Mouse (Mus musculus) c-Kit-positive CD71-positive TER-119-negative erythroid progenitor cells, embryonic 14.5 days (primary cell): ENCODE results near the gene Cct8.
A peak's percentile ranks its signal among the peaks of the same experiment; 100 is the strongest.
"Not testable (repeated sequence)": the region's sequence is repeated elsewhere in the genome, so short reads cannot be mapped to it uniquely, and the experiment has no call there.

ENCODE experiments used
- DNase-seq: peaks from one replicate; pipeline ENCODE4 v3.0.0-alpha.2; 2013; ENCODE audit warnings: low read depth

Cct8 gene

DNA sequence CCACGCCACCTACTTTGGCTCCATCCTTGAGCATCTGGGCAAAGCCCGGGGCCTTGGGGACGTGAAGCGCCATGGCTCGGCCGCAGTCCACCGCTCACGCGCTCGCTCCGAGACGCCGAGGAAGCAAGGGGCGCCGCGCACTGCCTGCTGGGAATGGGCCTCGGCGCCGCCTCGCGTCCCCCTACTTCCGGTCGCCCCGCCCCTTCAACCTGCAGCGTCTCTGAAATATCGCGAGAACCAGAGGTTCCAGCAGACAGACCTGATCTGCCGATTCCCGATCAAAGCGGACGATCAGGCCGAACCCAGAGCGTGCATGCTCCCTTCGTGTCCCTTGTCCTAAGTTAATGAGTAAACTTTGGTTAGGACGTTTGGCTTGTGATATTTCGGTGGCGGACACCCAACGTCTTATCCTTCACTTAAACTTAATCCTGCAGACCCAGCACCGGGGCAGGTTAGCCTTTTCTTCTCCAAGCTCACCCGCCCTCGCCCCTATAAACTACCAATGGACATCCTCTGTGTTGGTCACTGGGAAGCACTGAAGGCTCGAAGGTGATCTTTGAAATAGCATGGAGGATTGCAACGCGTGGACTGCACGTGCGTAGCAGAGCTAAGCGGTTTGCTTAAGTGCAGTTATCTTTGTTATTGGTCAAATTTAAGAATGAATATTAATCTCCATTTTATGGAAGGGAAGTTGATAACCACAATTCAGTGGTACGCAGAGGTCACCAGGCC lies at the start of gene Cct8:
Cct8 (minus strand) TSS at position 158 of the 732 bp plus-strand sequence.
- DNase-seq, result peak; percentile 94

DNA sequence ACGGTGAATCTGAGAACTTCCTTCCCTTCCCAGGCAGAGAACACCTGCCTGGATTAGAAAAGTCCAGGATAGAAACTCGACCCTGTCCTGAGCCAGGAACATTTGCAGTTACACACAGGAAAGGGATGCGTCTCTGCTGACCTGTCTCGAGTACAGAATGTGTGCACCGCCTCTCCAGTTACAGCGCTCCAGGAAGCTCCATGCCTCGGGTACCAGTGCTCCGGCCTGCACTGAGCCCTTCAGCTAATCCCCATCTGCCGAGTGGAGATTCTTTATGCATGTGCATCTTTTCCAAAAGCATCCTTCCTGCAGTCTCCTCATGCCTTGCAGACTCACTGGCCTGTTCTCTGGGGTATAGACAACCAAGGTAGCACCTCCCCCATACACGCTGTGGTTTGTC lies 33.1 kb upstream of the Cct8 start:
- DNase-seq, result no peak

DNA sequence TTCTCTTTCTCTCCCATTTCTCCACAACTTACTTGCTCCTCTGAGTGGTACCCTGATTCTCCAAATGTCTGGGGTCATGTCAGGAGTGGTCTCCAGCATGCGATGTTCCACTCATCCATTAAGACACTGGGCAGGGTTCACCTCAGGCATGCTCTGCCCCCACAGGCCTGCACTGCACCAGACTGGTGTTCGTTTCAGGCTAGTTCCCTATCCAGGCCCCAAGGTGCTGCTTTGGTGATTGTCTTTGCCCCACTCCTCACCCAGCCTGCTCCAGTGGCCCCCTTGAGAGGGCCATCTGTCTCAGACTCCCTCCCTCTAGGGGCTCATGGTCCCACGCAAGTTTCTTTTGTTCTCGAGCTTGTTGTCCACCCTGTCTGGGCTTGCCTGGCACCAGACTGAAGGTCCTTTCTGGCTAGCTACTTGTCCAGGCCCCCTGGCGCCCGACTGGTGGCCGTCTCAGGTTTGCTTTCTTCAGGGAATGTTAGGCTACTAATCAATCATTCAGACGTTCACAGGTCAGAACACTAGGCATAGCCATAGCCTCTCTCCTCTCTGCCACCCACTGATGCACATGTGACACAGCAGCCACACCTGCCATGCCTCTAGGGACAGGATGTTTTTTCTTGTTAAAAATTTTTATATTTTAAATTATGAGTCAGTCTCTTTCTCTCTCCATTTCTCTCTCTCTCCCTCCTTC lies 32.0 kb upstream of the Cct8 start:
- DNase-seq, result no peak

DNA sequence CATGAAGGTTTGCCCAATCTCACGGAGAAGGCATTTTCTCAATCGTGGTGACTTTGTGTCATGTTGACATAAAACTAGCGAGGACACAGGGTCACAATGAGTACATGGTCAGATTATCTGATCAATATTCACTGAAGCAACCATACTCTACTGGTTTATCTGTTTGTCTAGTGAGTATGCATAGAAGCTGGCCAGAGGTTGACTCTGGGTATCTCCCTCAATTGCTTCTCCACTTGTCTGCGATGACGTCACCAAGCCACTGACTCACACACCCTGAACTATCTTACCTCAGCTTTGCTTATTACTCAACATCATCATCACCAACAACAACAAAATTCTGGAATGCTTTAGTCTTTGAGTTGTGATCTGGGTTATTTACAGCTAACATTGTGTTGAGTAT lies 28.6 kb upstream of the Cct8 start:
- DNase-seq, result no peak

DNA sequence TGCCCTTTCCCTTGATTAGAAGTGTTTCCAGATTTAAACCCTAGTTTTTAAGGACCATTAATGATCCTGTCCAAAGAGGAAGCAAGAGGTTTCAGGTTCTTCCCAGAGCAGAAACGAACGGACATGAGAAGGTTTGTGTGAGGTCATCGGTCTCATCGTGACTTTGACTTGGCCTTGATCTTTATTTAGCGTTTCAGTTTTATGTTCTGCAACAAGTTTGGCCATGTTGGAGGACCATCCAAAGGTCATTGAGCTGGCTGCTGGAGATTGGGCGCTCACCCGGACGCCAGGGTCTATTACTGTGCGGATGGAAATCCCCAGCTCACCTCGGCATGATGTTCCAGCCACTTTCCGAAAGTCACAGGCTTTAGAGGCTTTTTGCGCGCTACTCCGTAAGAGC lies 16.7 kb upstream of the Cct8 start:
- no peak for DNase-seq

DNA sequence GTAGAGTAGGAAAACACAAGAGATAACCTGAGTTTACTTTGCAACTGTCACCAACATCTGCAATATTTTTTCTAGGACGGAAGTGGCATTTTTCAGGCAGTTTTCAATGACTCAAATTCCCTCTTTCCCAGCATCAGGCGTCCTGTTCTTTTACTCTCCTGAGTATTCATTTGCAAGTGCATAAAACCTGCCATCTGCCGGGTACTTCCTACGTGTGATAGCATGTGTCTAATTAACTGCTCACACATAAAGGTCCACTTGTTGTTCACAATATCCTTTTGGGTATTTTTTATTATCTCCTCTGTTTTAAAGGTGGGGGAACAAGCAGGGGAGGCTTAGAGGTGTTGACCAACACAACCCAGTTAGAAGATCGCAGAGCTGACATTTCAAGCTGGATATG lies 16.0 kb upstream of the Cct8 start:
- no peak for DNase-seq

DNA sequence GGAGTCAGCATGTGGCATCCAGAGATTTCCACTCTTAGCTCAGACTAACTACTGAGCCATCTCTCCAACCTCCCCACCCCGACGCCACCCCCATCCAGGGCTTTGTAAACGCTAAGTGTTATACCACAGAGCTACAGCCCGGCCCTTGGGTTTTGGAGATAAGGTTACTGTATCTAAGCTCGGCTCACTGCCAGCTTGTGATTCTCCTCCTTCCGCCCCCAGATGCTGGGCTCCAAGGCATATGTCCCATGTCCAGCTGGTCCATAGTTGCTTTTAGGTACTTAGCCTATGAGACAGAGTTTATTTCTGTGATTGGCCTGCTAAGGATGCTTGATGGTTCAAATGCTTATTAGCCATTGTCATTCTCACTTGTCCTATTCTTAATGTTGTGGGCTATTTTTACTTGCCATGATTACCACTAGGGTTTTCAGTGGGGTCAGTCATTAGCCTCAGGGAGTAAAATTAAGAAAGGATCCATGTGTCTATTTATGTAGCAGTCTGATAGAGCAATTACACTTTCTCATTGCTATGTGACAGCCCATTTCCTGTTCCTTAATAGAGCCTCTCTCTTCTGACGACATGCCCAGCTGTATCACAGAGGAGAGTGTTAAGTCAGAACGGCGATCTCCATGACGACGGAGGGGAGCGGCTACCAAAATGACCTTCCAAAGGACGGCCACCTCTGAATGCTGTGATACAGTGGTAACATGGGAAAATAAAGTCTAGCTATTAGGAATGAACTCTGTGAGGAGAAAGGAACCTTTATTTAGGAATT lies 5.8 kb upstream of the Cct8 start:
- DNase-seq, result peak; percentile 51

DNA sequence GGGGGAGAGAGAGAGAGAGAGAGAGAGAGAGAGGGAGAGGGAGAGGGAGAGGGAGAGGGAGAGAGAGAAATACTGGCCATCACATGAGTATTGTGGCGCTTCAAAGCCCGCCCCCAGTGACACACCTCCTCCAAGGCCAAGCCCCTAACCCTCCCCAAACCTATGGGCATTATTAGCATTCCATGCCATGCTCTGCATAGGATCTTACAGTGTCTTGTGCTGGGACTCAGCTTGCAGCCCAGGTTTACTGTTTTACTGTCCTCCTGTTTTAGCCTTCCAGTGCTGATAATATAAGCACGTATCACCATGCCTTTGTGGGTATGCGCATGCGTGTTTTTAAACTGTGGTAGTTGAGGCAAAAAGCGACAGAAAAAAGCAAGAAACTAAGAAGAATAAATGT lies 3.9 kb upstream of the Cct8 start:
- no peak for DNase-seq

DNA sequence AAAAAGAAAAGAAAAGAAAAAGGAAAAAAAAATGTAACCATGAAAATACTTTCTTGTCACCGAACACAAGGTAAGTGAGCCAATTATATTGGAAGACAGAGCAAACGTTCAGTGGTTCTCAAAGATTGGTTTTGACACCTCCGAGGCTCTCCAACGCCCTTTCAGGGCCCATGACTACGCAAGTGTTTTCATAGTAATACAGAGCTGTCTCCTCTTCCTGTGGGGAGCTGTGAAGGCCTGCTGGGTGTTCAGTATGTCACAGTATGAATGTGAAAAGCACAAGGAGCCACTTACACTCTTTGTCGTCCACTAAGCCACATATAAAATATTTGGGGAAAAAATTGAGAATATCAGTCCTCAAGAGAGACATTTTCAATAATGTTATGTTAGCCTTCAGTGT lies 1.5 kb upstream of the Cct8 start:
- DNase-seq, result no peak

DNA sequence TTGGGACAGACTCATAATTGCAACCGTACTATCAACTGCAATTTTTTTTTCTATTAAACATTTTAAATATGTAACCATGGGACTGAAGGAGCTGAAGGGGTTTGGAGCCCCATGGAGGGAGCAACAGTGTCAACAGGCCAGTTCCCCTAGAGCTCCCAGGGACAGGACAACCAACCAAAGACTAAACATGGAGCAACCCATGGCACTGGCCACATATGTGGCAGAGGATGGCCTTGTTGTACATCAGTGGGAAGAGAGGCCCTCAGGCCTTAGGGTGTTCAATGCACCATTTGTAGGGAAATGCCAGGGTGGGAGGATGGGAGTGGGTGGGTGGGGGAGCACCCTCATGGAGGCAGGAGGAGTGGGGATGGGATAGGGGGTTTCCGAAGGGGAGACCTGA lies 1.1 kb upstream of the Cct8 start:
- no peak for DNase-seq

DNA sequence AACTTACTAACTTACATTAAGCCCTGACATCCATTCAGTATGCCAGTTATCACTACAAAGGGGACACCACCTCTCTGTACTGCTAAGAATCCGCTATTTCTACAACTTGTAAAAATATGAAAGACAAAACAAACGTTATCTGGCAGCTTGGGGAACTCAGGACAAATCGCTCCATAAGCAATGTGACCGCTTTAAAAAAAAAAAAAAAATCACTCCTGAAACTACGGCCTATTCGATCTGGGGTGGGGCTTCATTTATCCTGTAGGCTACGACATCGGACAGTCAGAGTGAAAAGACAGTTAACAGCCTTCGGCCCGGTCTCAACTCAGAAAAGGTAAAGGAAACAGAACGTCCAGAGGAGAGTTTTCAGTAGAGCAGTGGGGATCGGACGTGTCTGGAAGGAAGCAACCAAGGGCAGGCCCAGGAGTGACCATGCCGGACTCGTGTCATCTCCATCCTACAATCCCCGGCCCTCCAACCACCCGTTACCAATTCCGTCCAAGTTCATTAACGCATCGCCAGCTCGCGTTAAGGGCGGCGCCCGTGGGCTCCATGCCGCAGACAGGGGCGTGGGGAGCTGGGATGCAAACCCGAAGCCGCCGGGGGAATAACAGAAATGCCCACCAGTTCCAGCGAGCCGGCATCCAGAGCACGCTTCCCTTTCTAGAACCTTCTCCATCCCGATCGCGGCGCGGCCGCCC lies 568 bp downstream of the Cct8 start:
- DNase-seq, result peak; percentile 20

DNA sequence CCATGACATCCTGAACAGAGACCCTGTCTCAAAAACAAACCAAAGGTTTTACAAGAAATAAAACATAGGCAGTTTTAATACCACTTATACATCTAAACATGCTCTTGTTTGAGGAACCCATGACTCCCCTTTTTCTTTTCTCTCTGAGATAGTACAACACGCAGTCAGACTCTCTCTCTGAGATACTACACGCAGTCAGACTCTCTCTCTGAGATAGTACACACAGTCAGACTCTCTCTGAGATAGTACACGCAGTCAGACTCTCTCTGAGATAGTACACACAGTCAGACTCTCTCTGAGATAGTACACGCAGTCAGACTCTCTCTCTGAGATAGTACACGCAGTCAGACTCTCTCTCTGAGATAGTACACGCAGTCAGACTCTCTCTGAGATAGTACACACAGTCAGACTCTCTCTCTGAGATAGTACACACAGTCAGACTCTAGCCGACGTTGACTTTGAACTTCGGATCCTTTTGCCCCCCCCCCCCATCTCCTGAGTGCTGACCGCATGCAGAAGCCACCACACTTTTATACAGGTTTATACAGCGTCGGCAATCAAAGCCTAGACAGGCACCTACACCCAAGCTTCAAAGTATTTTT lies 3.4 kb downstream of the Cct8 start:
- not testable (repeated sequence) for DNase-seq

DNA sequence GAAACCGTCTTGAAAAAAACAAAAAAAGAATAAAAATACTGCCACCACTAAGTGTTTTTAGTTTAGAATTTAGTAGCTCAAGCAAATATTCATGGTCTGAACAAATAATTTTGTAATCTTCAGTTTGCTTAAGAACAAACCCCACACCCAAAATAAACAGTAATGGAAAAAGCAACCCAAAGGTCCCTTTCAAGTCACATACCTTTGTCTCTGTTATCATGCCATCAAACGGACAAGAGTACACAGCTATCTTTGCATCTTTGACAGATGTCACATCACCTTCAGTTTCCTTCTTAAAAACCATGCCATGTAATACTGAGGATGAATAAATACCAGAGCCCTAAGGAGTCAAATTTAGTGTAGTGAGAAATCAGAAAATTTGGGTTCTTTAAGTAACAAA lies 7.1 kb downstream of the Cct8 start:
- no peak for DNase-seq

DNA sequence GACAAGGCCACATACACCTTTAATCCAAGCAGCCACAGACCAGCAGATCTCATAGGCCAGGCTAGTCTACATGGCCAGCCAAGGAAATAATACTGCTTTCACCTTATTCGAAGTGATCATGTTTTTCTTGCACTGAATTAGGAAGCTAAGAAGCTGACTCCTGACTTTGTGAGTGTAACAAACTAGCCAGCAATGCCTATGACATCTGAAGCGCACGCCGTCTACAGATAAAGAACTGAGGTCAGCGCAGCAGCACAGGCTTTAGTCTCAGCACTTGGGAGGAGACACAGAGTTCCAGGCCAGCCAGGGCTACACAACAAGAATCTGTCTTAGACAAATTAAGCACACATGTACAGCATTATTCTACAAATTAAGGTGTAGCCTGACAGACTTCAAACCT lies 8.9 kb downstream of the Cct8 start:
- DNase-seq, result no peak

DNA sequence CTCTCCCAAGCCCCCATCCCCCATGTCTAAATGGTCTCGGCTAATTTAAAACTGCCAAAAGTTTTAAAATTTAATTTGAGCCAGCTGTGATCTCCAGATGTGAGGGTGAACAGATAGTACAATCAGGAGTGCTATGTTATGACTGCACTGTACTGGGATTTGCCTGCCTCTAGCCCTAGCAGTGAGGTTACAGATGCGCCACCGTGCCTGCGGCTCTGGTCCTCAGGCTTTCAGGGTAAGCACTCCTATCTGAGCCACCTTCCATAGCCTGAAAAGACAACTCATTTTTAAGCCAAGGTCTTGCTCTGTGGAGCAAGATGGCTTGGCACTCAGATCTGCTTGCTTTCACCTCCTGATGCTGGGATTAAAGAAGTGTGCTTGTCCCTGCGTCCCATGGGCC lies 11.3 kb downstream of the Cct8 start:
- DNase-seq, result no peak

DNA sequence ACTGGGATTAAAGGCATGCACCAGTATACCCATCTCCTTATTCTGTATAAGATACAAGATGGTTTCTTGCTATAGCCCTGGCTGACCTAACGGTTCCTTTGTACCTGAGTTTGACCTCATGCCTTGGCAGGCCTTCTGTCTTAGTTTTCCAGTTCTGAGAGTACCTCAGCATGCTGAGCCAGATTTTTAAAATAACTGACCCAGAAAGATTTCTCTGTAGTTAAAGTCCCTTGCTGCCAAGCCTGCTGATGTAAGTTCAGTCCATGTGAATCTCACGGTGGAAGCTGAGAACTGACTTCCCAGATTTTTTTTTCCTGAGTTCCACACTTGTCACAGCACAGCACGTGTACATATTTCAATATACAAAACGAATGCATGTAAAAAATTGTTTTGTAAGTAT lies 25.1 kb downstream of the Cct8 start:
- no peak for DNase-seq

DNA sequence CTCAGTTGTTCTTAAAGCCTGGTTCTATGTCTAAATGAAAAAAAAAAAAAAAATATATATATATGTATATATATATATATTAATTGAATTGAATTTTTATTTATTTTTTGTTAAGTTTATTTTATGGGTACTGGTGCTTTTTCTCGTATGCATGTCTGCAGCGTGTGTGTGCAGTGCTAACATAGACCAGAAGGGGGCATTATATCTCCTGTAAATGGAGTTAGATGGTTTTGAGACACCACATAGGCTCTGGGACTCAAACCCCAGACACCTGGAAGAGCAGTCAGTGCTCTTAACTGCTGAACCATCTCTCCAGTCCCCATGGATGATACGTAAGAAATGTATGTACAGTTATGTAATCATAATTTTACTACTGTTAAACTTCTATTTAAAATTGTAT lies 36.9 kb downstream of the Cct8 start:
- no peak for DNase-seq

DNA sequence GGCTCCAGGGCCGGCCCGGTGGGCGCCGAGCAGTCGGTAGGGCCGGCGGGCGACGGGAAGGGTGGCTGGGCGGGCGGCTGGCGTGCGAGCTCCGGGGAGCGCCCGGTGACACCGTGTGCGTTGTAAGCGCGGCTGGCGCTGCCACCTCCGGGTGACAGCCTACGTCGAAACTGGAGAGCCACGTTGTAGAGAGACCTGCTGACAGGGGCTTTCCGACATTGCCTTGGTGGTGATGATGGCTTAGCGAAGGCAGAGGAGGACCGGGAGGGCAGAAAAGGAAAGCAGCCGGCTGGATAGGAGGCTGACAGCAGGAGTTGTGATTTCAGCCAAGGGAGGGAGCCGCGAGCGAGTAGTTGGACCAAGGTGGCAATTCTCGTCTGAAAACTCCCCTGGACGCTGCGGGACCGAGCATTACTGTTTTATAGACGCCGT lies 40.5 kb downstream of the Cct8 start:
- no peak for DNase-seq

DNA sequence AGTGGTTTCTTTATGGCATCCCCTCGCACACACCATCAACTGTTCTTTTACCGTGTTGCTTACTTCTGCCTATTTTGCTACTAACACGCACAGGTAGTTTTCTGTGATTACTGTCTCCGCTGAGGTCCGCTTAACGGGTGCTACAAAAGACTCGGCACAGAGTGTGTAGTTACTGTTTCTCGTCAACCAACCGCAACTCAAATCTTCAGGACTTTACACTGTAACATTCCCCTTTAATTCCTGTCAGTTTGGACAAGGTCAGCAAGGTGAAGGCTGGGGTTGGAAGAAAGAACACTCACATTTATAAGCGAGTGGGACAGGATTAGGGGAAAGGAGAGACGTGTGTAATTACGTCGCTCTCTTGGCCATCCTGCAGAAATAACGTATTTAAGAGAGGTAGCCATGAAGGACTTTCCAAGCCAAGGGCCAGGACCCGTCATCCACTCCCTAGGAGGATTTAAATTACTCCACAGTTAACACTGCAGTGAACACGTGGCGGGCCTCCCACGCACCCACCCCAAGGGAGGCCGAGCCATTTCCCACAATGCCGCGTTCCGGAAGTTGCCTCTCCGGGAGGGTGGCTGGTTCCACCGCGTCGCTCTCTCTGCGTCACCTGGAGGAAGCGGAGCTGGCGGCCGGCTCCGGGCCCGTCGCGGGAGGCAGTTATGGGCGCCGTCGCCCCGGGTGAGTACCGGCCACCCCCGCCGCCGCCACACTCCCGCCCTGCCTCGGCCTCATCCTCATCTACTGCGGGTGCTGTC lies 41.1 kb downstream of the Cct8 start, which contains the start of gene Usp16:
Usp16 (plus strand) TSS at position 285 of the 761 bp plus-strand sequence.
- peak; percentile 86 for DNase-seq

DNA sequence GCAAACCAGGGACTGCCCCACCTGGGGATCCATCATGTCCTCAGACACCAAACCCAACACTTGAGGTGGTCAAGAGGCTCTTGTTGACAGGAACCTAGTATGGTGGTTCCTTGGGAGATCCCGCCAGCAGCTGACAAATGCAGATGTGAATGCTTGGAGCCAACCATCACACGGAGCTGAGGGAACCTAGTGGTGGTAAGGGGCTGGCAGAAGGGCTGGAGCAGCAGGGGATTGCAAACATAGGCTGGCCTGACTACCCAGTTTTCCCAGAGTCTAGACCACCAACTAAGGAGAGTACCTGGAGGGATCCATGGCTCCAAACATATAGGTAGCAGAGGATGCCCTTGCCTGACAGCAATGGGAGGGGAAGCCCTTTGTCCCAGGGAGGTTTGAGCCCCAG lies 42.4 kb downstream of the Cct8 start:
- no peak for DNase-seq

DNA sequence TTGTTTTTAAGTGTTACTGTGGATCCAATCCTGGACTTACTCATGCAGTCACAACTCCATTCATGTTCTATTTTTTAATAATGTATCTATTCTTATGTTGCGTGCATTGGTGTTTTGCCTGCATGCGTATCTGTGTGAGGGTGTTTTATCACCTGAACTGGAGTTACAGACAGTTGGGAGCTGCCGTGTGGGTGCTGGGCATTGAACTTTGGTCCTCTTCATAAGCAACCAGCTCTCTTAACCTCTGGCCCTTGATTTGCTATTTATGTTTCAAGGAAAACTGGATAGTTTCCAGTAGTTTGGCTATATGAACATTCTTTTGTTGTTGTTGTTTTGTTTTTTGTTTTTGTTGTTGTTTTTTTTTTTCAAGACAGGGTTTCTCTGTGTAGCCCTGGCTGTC lies 50.1 kb downstream of the Cct8 start:
- DNase-seq, result no peak
